Mouse (Mus musculus) spleen, postnatal 14 days (tissue): ENCODE measurements around the gene Olfr157.
"Not testable (repeated sequence)": the region's sequence is repeated elsewhere in the genome, so short reads cannot be mapped to it uniquely, and the experiment has no call there.

Source experiments
- DNase-seq, 2 experiments: peaks; one replicate each; pipeline ENCODE4 v3.0.0; 2021 to 2022; ENCODE audit warnings: low spot score in 2 of 2

The Olfr157 gene

GRCm38 (mm10) chr4:43798936-43799335 lies 41.1 kb downstream of the Olfr157 start:
- no peak for DNase-seq

- not testable (repeated sequence) for DNase-seq
Observed at GRCm38 (mm10) chr4:43795844-43796243, 44.2 kb downstream of the Olfr157 start.

- no peak for DNase-seq
Observed at GRCm38 (mm10) chr4:43795296-43795695, 44.7 kb downstream of the Olfr157 start.
